Mouse (Mus musculus) left cerebral cortex, postnatal 14 days (tissue): ENCODE data around the gene Cenpp. TPM values are rescaled to one million over a fixed set of nuclear protein-coding genes. Genes with fewer than 3 reads are reported as not detected.

Source experiments
- DNase-seq, 2 experiments: peaks; one replicate each; pipeline ENCODE4 v3.0.0; 2021 to 2022; ENCODE audit warnings: low spot score in 2 of 2, mixed read lengths in 1 of 2
- intact Hi-C: fragments of 180-260 bp; cut with DNase I; formaldehyde crosslinking; loops from one replicate; pipeline ENCODE4 v1.15.1; 2025
- long read RNA-seq, 2 experiments: library from polyadenylated mRNA; stranded (forward); transcript quantifications; one replicate each; pipeline ENCODE4 v2.0.0; 2021
- total RNA-seq, 2 experiments: library from RNA; stranded (reverse); gene quantifications; 2 replicates each; pipeline ENCODE4 v1.2.3; 2021

Cenpp gene
- 1 to 10 TPM in 1 of 2 experiments, under 1 TPM in 1; 0.92 to 1.5 TPM for total RNA-seq
- long read RNA-seq, experiment 1, partial matches to known transcripts, result 0 of 4 reads
- long read RNA-seq, experiment 1, other reads (novel, unspliced or antisense), result 4 of 4 reads
- long read RNA-seq, experiment 2, partial matches to known transcripts, result 0 of 7 reads
- long read RNA-seq, experiment 2, other reads (novel, unspliced or antisense), result 7 of 7 reads

DNA sequence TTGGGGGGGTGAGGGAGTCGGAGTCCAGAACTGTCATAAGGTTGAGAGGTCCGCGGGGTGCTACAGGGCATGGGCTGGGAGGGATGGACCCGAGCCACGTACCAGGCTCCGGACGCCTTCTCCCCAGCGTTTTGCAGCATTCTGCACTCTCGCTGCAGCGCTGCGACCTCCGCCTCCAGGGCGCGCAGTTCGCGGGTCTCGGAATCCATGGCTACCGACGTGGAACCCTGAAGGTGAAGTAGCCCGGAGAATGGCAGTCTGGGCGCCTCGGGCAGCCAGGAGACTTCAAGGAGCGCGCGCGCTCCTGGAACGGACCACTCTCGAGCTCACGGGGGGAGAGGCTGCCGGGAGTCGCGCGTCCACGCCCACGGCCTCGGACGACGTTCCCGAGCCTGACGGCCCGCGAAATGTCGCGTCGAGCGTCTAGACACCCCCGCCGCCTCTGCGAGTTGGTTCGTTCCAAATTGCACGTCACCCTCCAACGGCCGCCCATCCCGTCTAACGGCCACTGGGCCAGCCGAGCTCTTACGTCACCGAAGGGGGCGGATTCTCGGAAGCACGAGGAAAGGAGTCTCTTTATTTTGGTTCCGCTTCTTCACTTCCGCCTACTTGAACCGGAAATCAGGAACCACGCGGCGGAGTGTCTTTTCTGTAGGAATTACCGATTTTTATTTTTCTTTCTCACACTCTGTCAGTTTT, at the start of gene Cenpp, which contains the start of gene Nol8:
TSS of gene Cenpp (minus strand) at position 305 of the 699 bp plus-strand sequence.
TSS of gene Nol8 (plus strand) at position 598 of the 699 bp plus-strand sequence.
- DNase-seq, result peak; percentile 99 to 100
- intact Hi-C loops, result no loop called here

DNA sequence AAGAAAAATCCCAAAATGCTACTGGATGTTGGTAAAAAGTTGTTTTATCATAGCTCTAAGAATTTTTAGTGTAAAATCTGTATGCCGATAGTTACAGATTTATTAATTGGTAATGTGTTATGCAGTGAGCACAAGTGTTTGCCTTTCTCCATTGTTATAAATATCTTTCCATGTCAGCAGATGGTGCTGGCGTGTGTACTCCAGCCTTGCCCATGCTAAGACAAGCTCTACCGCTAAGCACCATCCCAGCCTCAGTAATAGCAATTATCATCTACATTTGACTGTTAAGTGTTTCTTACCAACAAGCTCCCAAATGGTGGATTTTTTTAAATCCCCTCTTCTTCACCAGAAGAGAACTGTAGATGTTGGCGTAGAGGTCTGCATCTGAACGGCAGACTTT, 38.5 kb upstream of the Cenpp start:
- no peak for DNase-seq
- intact Hi-C loops, result no loop called here

DNA sequence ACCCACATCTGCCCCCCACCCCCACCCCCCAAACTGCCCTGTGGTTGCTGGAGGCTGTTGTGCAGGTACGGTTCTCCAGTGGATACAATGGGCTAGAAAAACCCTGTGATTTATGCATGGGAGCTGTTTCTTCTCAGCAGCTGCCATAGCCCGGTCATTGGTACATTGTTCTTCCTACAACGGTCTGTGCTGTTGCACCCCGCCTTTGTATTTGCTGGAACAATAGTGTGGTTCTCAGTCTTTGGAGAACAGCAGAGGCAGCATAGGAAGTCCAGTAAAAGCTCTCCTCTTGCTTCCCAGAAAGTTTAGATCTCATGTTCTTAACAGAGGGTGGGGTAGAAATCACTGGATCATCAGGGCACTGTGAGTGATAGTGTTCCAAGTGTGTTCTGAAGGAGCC, 31.7 kb upstream of the Cenpp start:
- intact Hi-C loops, result no loop called here
- no peak for DNase-seq

DNA sequence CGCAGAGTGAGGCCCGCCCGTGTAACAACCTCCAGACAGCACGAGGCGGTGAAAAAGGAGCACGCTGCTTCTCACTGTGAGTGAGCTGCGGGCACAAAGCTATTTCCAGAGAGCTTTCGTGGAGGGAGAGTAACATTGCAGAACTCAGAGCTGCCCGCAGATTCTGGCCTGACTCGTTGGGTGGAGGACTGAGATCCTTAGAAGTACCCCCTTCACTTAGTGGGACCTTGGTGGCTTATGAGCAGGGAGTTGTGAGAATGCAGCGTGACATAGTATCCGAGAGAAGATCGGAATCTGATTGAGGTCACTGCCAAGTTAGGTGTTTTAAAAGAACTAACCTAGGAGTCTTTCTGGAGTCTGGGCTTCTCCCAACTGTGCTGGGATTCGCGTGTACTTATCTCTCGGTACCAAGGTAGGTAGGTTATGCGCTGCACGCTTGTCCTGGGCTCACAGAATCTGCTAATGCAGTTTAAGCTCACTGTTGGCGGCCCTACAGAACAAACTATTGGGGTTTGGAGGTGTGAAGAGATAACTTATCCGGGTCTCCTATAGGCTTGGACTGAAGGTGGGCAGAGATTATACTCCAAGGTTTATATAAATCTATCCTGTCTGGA, 29.8 kb upstream of the Cenpp start:
- DNase-seq, result no peak
- intact Hi-C loops, result no loop called here

DNA sequence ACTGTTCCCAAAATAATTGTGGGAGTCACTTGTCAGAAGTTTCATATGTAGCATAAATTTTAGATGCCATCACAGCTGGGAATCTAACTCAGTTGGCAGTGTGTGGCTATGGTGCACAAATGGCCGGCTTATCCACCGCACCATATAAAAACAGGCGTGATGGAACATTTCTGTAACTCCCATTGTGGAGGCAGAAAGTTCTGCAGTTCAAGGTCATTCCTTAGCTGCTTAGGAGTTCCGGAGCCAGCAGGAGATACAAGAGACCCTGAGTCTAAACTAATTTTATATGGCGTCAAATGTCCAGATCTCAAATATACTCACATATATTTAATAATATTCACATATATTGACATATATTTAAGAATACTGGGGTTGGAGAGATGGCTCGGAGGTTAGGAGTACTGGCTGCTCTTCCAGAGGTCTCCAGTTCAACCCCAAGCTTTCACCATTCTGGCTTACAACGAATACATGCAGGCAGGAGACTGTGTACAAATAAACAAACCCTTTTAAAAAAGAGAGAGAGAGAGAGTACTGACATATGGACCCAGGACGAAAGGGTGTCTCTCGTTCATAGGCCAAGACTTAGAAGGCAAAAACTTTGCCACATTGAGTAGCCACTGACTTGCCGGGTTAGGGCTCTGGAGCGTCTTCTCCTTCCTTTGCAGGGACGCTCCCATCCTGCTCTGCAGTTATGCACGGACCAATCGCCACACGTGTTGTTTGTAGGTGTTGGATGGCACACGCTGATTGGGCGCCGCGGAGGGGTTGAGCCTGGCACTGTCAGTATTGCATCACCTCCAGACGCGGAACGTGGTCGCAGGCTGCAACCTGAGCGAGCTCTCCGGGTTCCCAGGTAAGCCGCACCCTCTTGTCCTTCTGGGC, 29.0 kb upstream of the Cenpp start, which contains the start of gene Iars:
TSS of gene Iars (plus strand) at position 750 of the 882 bp plus-strand sequence.
- peak; percentile 99 to 100 for DNase-seq
- intact Hi-C loops, result no loop called here

DNA sequence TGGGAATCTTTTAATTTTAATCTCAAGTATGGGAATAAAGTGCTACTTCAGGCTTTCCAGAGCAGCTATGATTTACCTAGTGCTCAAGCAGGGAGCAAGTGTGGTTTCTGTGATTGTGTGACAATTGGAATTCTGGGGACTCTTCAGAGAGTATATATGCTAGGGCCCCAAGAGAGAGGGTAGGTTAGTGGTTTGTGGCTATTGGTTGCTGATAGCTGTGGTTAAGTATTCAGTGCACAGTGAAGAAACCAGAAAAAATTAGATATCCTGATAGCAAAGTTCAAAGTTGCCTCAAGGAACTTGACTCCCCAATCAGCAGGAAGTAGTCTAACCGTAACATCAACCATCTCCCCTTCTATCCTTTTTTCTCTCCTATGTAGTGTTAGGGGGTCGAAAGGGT, 25.2 kb upstream of the Cenpp start:
- DNase-seq, result no peak
- intact Hi-C loops, result loop anchor here (10.0 kb wide), 1 partner anchor 47 kb away; no protein-coding TSS in a partner anchor

DNA sequence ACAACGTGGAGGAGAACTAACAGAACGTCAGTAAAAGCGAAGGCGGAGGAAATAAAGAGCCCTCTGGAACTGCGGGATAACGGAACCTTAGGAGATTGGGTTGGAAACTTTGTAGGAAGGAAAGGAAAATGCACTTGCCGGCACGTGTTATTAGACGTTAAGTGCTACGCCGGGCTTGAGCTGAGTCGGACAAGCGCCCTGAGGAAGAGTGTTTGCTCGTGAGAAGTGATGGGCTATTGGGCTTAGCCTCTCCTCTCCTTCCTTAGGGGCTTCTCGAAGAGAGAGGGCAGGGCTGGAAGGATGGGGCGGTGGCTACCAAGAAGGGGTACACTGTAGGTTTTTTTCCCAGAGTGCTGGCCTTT, 576 bp upstream of the Cenpp start:
- DNase-seq, result no peak

DNA sequence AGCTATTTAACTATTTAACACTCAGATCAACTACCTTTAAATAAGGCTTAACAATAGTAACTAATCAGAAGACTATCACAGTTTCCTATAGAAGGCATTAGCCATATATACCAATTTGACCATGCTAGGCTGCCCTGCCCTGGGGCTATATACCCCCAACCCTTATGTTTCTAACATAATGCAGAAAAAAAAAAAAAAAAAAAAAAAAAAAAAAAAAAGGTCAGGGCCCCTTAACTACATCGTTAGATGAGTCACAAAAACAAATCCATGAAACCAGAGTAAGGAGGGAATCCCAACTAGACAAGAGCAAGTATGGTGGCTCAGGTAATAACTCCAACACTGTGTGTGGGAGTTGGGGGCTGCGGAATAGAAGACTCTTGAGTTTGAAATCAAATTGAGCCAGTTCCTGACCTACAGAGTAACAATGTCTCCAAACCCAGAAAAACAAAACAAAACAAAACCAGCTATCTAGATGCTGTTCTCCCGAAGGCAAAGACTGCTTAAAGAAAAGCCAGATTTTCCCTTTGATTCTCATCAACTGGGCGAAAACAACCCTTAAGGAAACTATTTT, 719 bp downstream of the Cenpp start:
- no peak for DNase-seq
- intact Hi-C loops, result no loop called here

More for the DNA sequence above, 576 bp upstream of the Cenpp start:
- intact Hi-C loops, result no loop called here

DNA sequence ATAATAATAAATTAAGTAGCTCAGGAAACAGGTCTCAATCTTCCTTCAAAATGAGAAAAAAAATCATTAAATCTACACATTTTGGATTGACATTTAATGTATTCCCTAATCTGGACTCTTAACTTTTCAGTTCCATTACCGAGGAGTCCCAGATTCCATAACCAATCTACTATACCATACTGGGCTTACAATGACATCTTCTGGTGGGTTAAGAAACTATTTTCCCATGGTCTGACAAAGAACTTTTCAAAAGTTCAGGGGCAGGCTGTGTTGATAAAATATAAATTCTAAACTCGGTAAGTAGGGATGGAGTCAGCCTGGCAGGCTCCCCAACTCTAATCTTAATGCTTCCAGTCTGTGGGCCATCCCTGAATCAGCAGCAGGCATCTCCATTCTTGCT, 1.4 kb downstream of the Cenpp start:
- intact Hi-C loops, result no loop called here
- DNase-seq, result no peak

DNA sequence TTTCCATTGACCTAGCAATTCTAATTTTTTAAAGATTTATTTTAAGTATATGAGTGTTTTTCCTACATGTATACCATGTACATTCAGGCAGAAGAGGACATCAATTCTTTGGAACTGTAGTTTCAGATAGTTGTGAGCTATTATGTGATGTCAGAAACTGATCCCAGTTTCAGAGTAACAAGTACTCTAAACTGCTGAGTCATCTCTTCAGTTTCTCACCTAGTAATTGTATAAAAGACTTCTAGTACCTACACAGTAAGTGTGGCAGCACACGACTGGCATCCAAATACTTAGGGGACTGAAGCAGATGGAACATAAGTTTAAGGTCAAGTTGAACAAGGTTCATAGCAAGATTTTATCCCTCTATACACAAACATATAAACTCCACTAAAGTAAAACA, 6.6 kb downstream of the Cenpp start:
- DNase-seq, result no peak
- intact Hi-C loops, result loop anchor here (10.0 kb wide), 1 partner anchor 321 kb away; the partner anchor contains the start of gene Fgd3

DNA sequence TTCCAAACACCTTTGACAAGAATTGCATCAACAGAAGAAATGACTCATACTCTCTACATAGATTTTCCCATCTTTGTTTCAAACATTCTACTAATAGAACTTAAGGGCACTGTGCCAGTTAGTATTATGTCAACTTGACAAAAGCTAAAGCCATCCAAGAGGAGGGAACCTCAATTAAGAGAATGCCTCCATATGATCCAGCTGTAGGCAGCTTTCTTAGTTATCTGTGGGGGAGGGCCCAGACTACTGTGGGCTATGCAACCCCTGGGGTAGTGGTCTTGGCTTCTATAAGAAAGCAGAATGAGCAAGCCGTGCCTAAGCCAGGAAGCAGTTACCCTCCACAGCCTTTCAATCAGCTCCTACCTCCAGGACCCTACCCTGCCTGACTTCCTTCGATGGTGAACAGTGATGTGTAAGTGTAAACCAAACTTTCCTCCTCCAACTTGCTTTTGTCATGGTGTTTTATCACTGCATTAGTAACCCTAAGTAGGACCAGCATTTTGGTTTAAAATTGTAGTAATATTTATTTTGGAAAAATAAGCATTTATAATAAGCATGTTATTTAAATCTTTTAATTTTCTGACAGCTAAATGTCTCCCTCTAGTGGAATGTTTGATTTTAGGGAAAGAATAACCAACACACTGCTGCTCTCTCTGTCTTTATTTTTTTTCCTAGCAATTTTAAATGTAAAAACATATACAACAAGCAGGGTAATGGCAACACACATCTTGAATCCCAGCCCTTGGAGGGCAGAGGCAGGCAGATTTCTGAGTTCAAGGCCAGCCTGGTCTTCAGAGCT, 7.7 kb downstream of the Cenpp start:
- intact Hi-C loops, result loop anchor here (2.0 to 10.0 kb wide), 2 partner anchors 194 to 320 kb away; partner anchors contain the start of gene Fgd3
- peak; percentile 9 to 70 for DNase-seq

DNA sequence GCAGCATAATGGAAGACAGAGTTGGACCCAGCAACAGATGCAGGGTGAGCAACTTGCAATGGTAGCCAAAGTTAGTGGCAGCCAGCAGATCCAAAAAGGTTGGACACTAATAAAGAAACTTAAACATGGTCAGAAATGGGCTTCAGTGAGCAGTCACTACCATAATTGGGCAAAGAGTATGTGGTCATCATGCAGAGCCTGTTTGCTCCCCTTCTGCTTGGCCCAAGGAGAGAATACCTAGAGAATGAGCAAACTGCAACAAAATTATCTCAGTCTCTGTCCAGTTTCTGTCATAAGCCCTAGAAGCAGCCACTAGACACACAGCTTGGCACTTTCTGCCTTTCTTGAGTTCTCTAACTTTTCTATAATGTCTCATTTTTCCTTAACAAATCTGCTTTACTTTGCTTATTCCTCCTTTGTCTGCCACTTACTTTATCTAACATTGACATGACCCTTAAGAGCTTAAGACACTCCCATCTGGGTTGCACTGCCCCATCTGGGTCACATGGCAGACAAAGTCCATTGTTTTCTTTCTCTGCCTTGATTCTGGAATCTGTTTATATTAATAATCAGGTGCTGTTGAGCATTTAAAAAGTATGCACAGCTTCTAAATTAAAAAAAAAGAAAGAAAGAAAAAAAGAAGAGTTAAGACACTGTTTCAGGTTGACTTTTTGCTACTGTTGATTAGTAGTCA, 8.8 kb downstream of the Cenpp start:
- DNase-seq, result no peak
- intact Hi-C loops, result loop anchor here (2.0 to 10.0 kb wide), 2 partner anchors 193 to 319 kb away; partner anchors contain the start of gene Fgd3

DNA sequence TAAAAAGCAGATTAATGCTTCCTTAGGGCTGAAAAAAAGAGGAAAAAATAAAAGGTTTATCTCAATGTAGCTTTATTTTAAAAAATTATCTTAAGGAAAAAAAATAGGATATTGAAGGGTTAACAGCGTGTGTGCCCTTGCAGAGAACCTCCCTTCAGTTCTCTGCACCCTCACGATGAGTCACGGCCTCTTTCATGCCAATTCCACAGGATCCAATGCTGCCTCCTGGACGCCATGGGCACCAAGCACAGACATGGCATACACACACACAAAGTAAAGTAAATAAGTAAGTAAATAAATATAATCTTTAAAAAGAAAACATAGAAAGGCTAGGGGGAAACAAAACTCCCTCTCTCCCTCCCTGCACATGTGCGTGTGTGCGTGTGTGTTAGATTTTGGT, 9.9 kb downstream of the Cenpp start:
- intact Hi-C loops, result loop anchor here (10.0 kb wide), 1 partner anchor 318 kb away; the partner anchor contains the start of gene Fgd3
- DNase-seq, result no peak

DNA sequence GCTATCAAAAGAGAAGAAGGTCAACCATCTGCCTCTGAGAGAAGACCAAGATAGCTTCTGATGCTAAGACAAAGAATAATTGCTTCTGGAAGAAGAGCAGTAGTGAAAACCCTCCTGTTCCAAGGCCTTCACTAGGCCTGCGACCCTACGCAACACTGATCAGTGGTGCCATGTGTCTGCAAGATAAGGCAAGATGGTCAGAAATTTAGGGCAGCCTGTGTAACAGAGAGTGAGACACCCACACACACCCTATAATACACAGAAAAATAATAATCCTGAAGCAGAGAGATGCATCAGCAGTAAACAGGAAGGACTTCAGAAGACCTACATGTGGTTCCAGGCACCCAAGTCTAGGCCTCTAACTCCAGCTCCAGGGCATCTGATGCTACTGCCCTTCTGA, 12.6 kb downstream of the Cenpp start:
- no peak for DNase-seq
- intact Hi-C loops, result loop anchor here (10.0 kb wide), 1 partner anchor 315 kb away; the partner anchor contains the start of gene Fgd3

DNA sequence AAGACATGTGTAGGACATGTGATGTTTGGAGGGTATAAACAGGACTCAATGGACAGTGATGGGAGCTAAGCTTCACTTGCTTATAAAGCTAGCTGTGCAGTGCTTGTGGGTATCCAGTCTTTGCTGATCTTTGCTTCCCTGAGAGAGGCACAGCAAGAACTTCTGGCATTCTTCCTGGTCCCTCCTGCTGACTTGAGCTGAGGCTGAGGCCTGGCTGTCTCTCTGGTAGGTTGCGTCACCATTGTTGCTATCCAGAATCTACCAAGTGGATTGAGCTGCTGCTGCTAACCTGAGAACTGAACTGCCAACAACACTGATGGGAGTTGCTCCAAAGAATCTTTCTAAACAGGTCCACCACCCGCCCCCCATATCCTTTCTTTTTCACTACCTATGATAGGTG, 23.5 kb downstream of the Cenpp start:
- no peak for DNase-seq
- intact Hi-C loops, result no loop called here

DNA sequence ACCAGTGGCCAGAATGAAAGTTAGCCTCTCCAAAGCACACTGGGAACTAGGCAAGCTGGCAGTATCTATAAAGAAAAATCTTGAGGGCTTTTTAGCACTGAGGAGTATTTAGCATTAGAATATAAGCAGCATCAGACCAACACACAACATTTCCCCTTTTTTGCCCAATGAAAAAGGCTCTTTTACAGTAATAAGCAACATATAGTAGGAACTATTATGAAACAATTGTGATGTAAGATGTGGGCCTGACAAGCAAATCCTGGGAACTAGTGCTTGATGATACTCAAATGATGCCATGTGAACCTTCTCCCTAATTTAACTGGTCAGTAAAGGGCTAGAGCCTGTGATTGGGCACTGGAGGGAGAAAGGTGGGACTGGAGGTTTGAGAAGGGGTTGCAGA, 24.4 kb downstream of the Cenpp start:
- intact Hi-C loops, result no loop called here
- no peak for DNase-seq

DNA sequence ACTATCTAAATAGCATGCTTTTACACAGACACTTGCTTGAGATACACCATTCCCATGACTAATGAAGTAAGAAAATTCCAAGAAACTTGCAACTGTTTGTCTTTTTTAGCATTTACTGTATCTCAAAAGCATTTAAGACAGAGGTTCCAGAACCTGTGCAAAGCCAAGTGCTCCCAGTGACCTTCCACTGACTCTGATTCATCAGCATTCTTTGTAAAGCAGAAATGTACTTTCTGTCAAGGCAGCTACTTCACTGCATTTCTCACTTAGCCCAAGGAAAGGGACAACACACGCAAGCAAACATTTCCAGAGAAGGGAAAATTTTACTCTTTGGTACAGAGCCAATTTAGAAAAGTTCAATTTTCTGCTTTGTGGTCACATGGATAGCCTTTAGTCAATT, 29.4 kb downstream of the Cenpp start:
- intact Hi-C loops, result no loop called here
- no peak for DNase-seq

DNA sequence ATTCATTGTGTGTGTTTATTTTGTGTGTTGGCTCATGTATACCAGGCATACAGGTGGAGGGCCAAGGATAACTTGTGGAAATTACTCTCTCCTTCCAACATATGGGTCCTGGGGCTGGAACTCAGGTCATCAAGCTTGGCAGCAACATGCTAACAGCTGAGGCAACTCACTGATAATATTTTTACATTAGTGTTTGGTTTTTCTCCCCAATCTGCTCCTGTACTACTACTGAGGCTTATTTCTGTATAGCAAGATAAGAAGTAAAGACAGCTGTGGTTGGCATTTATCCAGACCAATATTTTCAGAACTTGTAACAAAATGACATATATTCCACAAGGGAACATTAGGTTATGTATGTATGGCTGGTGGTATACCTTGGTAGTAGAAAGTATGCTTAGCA, 34.2 kb downstream of the Cenpp start:
- intact Hi-C loops, result no loop called here

More for the DNA sequence above, 34.2 kb downstream of the Cenpp start:
- no peak for DNase-seq
